Mouse (Mus musculus) spleen, adult 2 months (tissue): ENCODE results near the gene Vangl2. TPM values are rescaled to one million over a fixed set of nuclear protein-coding genes. Genes with fewer than 3 reads are reported as not detected.
"Not testable (repeated sequence)": the region's sequence is repeated elsewhere in the genome, so short reads cannot be mapped to it uniquely, and the experiment has no call there.

Experiments
- DNase-seq, 2 experiments: peaks; one replicate each; pipeline versions ENCODE4 v3.0.0 to v3.0.0-alpha.2; 2012 to 2021; ENCODE audit warnings: low spot score in 2 of 2, low read depth in 1 of 2
- H3K27ac ChIP-seq: fragments of 200-500 bp; 2 replicates; pipeline ENCODE4 v1.5.1; 2012; ENCODE audit warnings: low read length, inconsistent platforms; ENCODE audit not compliant: insufficient read depth
- H3K27me3 ChIP-seq: fragments of 200-500 bp; 2 replicates; pipeline ENCODE4 v1.6.1; 2012; ENCODE audit warnings: mild to moderate bottlenecking, moderate library complexity, low read length, inconsistent platforms; ENCODE audit not compliant: control insufficient read depth, insufficient read depth
- H3K36me3 ChIP-seq: fragments of 200-500 bp; 2 replicates; pipeline ENCODE4 v1.6.1; 2012; ENCODE audit warnings: mild to moderate bottlenecking, low read length, inconsistent platforms; ENCODE audit not compliant: control insufficient read depth, insufficient read depth
- H3K4me1 ChIP-seq: fragments of 200-500 bp; 2 replicates; pipeline ENCODE4 v1.6.1; 2011; ENCODE audit warnings: inconsistent platforms; ENCODE audit not compliant: control insufficient read depth, insufficient read depth, insufficient read length
- H3K4me3 ChIP-seq: fragments of 200-500 bp; 2 replicates; pipeline ENCODE4 v1.5.1; 2011; ENCODE audit warnings: mild to moderate bottlenecking, inconsistent platforms; ENCODE audit not compliant: insufficient read depth, insufficient read length; ENCODE audit errors: extremely low read depth
- CTCF ChIP-seq: fragments of 200-500 bp; IDR thresholded peaks from 2 replicates; pipeline ENCODE4 v1.5.1; 2011; ENCODE audit warnings: mild to moderate bottlenecking, inconsistent platforms; ENCODE audit not compliant: insufficient read depth, insufficient read length, insufficient replicate concordance; ENCODE audit errors: extremely low read depth
- POLR2A ChIP-seq: fragments of 200-500 bp; IDR thresholded peaks from 2 replicates; pipeline ENCODE4 v1.6.1; 2011; ENCODE audit warnings: low read depth, low read length, inconsistent platforms
- WGBS: fragments of 180-500 bp; shearing (Covaris S2); methylation state at CpG from one replicate; pipeline ENCODE4 v1.1.7; 2018; 5-methylcytosine and 5-hydroxymethylcytosine counted together
- polyA plus RNA-seq: library from polyadenylated mRNA; depleted of rRNA; stranded (reverse); fragments of >200 nt; gene quantifications from 2 replicates; pipeline ENCODE4 v1.2.3, GENCODE M21; 2012

Gene Vangl2
- polyA plus RNA-seq, 1 experiment = 3.7 TPM

GRCm38 (mm10) chr1:171979969-171980730 is 48.1 kb downstream of the Vangl2 start:
- no peak for DNase-seq
- peaks cover 3% of the 10 kb centered on the region; the same call in 1 of the 2 replicates for H3K4me1 ChIP-seq
- 92% methylated on average over 13 of the region's 13 CpGs for WGBS
- TF ChIP-seq CTCF (no peak), POLR2A (no peak)
- no peak overlapping the region for H3K4me3 ChIP-seq
- H3K36me3 ChIP-seq = no peaks in the 10 kb centered on the region
- H3K27ac ChIP-seq = no peak overlapping the region
- no peaks in the 10 kb centered on the region for H3K27me3 ChIP-seq

DNA sequence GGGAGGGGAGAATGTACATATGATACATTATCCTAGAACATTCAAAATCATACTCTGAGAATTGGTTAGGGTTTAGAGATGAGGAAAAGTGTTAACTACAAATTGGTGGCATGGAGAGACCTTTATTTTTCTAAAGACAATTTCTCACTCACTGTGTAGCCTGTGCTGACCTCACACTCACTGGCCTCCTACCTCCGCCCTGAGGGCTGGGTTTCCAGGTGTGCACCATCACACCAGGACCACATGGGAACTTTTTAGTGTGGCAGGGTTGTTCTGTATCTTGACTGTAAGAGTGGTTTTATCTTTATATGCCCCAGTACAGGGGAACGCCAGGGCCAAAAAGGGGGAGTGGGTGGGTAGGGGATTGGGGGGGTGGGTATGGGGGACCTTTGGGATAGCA is 50.4 kb downstream of the Vangl2 start:
- H3K27ac ChIP-seq = no peak overlapping the region
- no peaks in the 10 kb centered on the region for H3K36me3 ChIP-seq
- H3K27me3 ChIP-seq = no peaks in the 10 kb centered on the region
- no peak overlapping the region for H3K4me3 ChIP-seq
- DNase-seq = no peak
- TF ChIP-seq POLR2A = no peak
- no peak for TF ChIP-seq CTCF
- 87% methylated on average over 2 of the region's 2 CpGs for WGBS
- H3K4me1 ChIP-seq = peaks cover 3% of the 10 kb centered on the region; the same call in 1 of the 2 replicates

DNA sequence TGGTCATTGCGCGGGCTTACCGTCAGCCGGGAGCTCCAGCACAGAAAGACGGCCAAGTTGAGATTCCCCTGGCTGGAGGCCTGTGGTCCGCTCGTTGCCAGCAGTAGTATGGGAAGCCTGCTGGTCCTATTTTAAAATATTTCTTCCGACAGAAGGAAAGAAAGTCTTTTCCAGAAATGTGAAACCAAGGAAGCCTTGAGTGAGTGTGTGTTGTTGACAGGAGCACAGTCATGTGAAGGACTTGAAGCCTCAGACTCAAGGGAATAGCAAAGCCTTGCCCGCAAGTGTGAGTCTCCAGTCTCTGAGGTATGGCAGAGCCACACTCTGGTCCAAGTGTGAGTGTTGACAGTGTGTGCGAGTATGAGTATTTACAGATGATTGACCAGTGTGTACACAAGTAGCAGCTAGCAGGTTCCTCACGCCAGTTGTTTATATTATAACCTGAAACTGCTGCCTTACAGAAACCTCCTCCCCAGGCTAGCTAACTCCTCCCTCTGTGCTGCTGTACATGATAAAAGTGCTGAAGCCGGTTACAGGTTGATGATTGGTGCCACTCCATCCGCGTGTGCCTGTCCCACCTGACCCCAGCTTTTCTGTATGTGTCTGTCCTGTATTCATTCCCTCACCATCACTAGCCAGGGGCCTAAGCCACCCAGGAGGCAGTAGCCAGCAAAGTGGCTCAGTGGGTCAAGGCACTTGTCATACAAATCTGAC is 51.3 kb downstream of the Vangl2 start:
- H3K27ac ChIP-seq = no peak overlapping the region
- no peaks in the 10 kb centered on the region for H3K36me3 ChIP-seq
- H3K4me3 ChIP-seq = no peak overlapping the region
- no peak for DNase-seq
- no peaks in the 10 kb centered on the region for H3K4me1 ChIP-seq
- no peaks in the 10 kb centered on the region for H3K27me3 ChIP-seq
- whole genome bisulfite sequencing = 93% methylated on average over 14 of the region's 14 CpGs
- TF ChIP-seq POLR2A = no peak
- TF ChIP-seq CTCF = no peak

DNA sequence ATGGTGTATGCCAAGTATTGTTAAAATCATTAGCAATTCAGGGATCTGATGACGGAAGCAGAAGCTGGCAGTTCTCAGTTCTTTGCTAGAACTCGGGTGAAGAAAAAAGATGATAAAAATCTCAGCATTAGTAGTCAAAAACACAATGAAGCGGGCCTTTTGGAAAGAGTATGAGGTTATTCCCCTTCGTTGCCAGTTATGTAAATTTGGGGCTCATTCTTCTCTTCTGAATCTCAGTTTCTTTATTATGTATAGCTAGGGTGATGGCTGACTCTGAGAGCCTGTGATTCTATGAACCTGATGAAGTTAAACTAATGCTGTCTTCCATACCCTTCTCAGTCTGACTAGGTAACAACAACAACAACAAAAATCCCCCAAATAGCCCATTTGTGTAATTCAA is 52.4 kb downstream of the Vangl2 start:
- H3K4me1 ChIP-seq = no peaks in the 10 kb centered on the region
- no peak overlapping the region for H3K4me3 ChIP-seq
- H3K36me3 ChIP-seq = no peaks in the 10 kb centered on the region
- no peak overlapping the region for H3K27ac ChIP-seq
- H3K27me3 ChIP-seq = no peaks in the 10 kb centered on the region
- TF ChIP-seq POLR2A (no peak), CTCF (no peak)
- no peak for DNase-seq
- 60% methylated on average over 4 of the region's 4 CpGs for whole genome bisulfite sequencing

DNA sequence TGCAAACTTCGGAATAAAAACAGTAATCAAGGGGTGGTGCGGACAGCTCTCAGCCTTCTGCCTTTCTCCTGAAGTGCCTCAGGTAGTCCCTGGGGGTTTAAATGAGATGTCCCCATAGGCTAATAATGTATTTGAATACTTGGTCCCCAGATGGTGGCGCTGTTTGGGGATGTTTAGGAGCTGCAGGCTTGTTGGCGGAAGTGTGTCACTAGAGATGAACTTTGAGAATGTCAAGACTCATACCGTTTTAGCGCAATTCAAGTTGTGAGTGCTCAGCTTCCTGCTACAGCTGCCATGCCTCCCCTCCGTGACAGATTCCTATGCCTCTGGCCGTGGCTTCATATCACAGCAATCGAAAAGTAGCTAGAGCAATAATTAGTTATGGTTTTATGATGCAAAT is 52.9 kb downstream of the Vangl2 start:
- Histone ChIP-seq H3K4me3 (no peak overlapping the region), H3K36me3 (no peaks in the 10 kb centered on the region), H3K27ac (no peak overlapping the region), H3K27me3 (no peaks in the 10 kb centered on the region), H3K4me1 (no peaks in the 10 kb centered on the region)
- no peak for TF ChIP-seq CTCF
- no peak for TF ChIP-seq POLR2A
- DNase-seq = no peak
- 87% methylated on average over 9 of the region's 9 CpGs for WGBS

GRCm38 (mm10) chr1:171974361-171974760 is 53.9 kb downstream of the Vangl2 start:
- not testable (repeated sequence) for H3K36me3 ChIP-seq, H3K27ac ChIP-seq, H3K4me3 ChIP-seq, H3K27me3 ChIP-seq, H3K4me1 ChIP-seq, DNase-seq
- 94% methylated on average over 2 of the region's 2 CpGs for WGBS
